Mouse (Mus musculus): ENCODE data around the gene Pacsin3.

GRCm38 (mm10) chr2:91248366-91248765, 7.4 kb upstream of the Pacsin3 start:
- TF ChIP-seq UBTF (IDR thresholded peaks at IDR 0.05; ENCODE audit: low read depth, low read length) (no peak), CTCF (conservative IDR thresholded peaks at IDR 0.05 in 1 of 2, IDR thresholded peaks at IDR 0.05 in 1 of 2; ENCODE audit: low read depth in 2 of 2, low read length in 2 of 2) (no peak), MXI1 (IDR thresholded peaks at IDR 0.05; ENCODE audit: low read depth, low read length) (no peak), ELF1 (IDR thresholded peaks at IDR 0.05; ENCODE audit: low read depth, low read length) (no peak), CHD2 (IDR thresholded peaks at IDR 0.05; ENCODE audit: low read length) (no peak), EP300 (IDR thresholded peaks at IDR 0.05; ENCODE audit: low read length) (no peak), BHLHE40 (IDR thresholded peaks at IDR 0.05; ENCODE audit: low read depth, low read length) (no peak), TBP (conservative IDR thresholded peaks at IDR 0.05; ENCODE audit: low read depth, low read length) (no peak), USF1 (IDR thresholded peaks at IDR 0.05; ENCODE audit: low read depth, low read length) (no peak), POLR2A (IDR thresholded peaks at IDR 0.05; ENCODE audit: low read depth, low read length) (no peak), MYC (IDR thresholded peaks at IDR 0.05; ENCODE audit: low read depth, low read length) (no peak), MAFK (IDR thresholded peaks at IDR 0.05; ENCODE audit: insufficient replicate concordance, low read length) (no peak), MAX (IDR thresholded peaks at IDR 0.05; ENCODE audit: low read length) (no peak), RAD21 (IDR thresholded peaks at IDR 0.05; ENCODE audit: low read depth, low read length) (no peak)
